Mouse (Mus musculus) heart, embryonic 15.5 days (tissue): Measurements from ENCODE around the gene Lypd8. TPM values are rescaled to one million over a fixed set of nuclear protein-coding genes. Genes with fewer than 3 reads are reported as not detected.

Experiments
- ATAC-seq: fragments of 200-750 bp; cut with Nextera tagmentation; replicated peaks from 2 replicates; pipeline ENCODE4 v1.8.0; 2017; ENCODE audit warnings: low read depth, moderate TSS enrichment; ENCODE audit not compliant: insufficient number of reproducible peaks, insufficient read depth, low FRiP score
- H3K27ac ChIP-seq: fragments of 300-500 bp; sonication (generic); 2 replicates; pipeline ENCODE4 v1.5.1; 2015; ENCODE audit warnings: mild to moderate bottlenecking, inconsistent platforms
- H3K27me3 ChIP-seq: fragments of 300-500 bp; sonication (generic); 2 replicates; pipeline ENCODE4 v1.6.1; 2015; ENCODE audit warnings: inconsistent platforms
- H3K36me3 ChIP-seq: fragments of 300-500 bp; sonication (generic); 2 replicates; pipeline ENCODE4 v1.6.1; 2015; ENCODE audit warnings: mild to moderate bottlenecking, inconsistent platforms
- H3K4me1 ChIP-seq: fragments of 300-500 bp; sonication (generic); replicated peaks from 2 replicates; pipeline ENCODE4 v1.6.1; 2015; ENCODE audit warnings: inconsistent platforms
- H3K4me2 ChIP-seq: fragments of 300-500 bp; sonication (generic); 2 replicates; pipeline ENCODE4 v1.6.1; 2015; ENCODE audit warnings: inconsistent platforms, mild to moderate bottlenecking, moderate library complexity
- H3K4me3 ChIP-seq: fragments of 300-500 bp; sonication (generic); 2 replicates; pipeline ENCODE4 v1.5.1; 2015; ENCODE audit warnings: mild to moderate bottlenecking, inconsistent platforms
- H3K9ac ChIP-seq: fragments of 300-500 bp; sonication (generic); 2 replicates; pipeline ENCODE4 v1.6.1; 2015; ENCODE audit warnings: mild to moderate bottlenecking, inconsistent platforms
- H3K9me3 ChIP-seq: fragments of 300-500 bp; sonication (generic); replicated peaks from 2 replicates; pipeline ENCODE4 v1.6.1; 2016; ENCODE audit warnings: inconsistent platforms
- WGBS: fragments of 180-500 bp; shearing (Covaris S2); methylation state at CpG from one replicate; pipeline ENCODE4 v1.1.7; 2015; ENCODE audit warnings: mixed read lengths; 5-methylcytosine and 5-hydroxymethylcytosine counted together
- polyA plus RNA-seq: library from polyadenylated mRNA; unstranded; fragments of >200 nt; fragmentation: Nextera tagmentation; extraction: Ambion mirVana; gene quantifications from 2 replicates; pipeline ENCODE4 v1.2.1, GENCODE M21; 2015

Gene Lypd8
- not detected in 2 replicates for polyA plus RNA-seq

GRCm38 (mm10) chr11:58378763-58379278 is at the start of gene Lypd8:
Gene Lypd8 (plus strand): TSS chr11:58379043.
- H3K9me3 ChIP-seq = no peaks in the 10 kb centered on the region
- H3K4me3 ChIP-seq = no peak within 1 kb of the TSS
- no peaks in the 10 kb centered on the region for H3K27me3 ChIP-seq
- H3K27ac ChIP-seq = no peak within 1 kb of the TSS
- H3K4me2 ChIP-seq = no peak within 1 kb of the TSS
- no peak for ATAC-seq
- H3K4me1 ChIP-seq = no peaks in the 10 kb centered on the region
- no peaks in the 10 kb centered on the region for H3K36me3 ChIP-seq
- WGBS = 76% methylated on average over 3 of the region's 3 CpGs
- no peak within 1 kb of the TSS for H3K9ac ChIP-seq

GRCm38 (mm10) chr11:58329906-58330275 is 49.0 kb upstream of the Lypd8 start:
- peaks cover 8% of the 10 kb centered on the region for H3K36me3 ChIP-seq
- H3K4me1 ChIP-seq = peaks cover 39% of the 10 kb centered on the region
- no peaks in the 10 kb centered on the region for H3K9me3 ChIP-seq
- peak; percentile 14 for ATAC-seq
- H3K4me2 ChIP-seq = peak overlapping the region; percentile 85
- no peaks in the 10 kb centered on the region for H3K27me3 ChIP-seq
- under 1% methylated on average over 21 of the region's 21 CpGs for WGBS
- H3K9ac ChIP-seq = peak overlapping the region; percentile 83
- peak overlapping the region; percentile 80 for H3K4me3 ChIP-seq
- H3K27ac ChIP-seq = peak overlapping the region; percentile 65

GRCm38 (mm10) chr11:58330276-58331148 is 48.3 kb upstream of the Lypd8 start, which contains the start of the genes Zfp672 and Sh3bp5l:
Gene Zfp672 (minus strand): TSS chr11:58330339.
Gene Sh3bp5l (plus strand): TSS chr11:58330724.
- WGBS = under 1% methylated on average over 52 of the region's 52 CpGs
- Histone ChIP-seq H3K27me3 (no peaks in the 10 kb centered on the region), H3K9me3 (no peaks in the 10 kb centered on the region), H3K4me3 (peak within 1 kb of the TSS; percentile 80), H3K27ac (peak within 1 kb of the TSS; percentile 83), H3K9ac (peak within 1 kb of the TSS; percentile 90), H3K4me1 (peaks cover 41% of the 10 kb centered on the region), H3K4me2 (peak within 1 kb of the TSS; percentile 85), H3K36me3 (peaks cover 8% of the 10 kb centered on the region)
- ATAC-seq = peak; percentile 89

- H3K27me3 ChIP-seq = no peaks in the 10 kb centered on the region
- H3K9me3 ChIP-seq = no peaks in the 10 kb centered on the region
- H3K27ac ChIP-seq = peak overlapping the region; percentile 83
- peak overlapping the region; percentile 80 for H3K4me3 ChIP-seq
- H3K9ac ChIP-seq = peak overlapping the region; percentile 90
- WGBS = 10% methylated on average over 10 of the region's 10 CpGs
- no peak for ATAC-seq
- H3K4me2 ChIP-seq = peak overlapping the region; percentile 78
- peaks cover 41% of the 10 kb centered on the region for H3K4me1 ChIP-seq
- H3K36me3 ChIP-seq = peaks cover 12% of the 10 kb centered on the region
Measured at GRCm38 (mm10) chr11:58331149-58331495, 47.7 kb upstream of the Lypd8 start.

- H3K27ac ChIP-seq = no peak overlapping the region
- ATAC-seq = no peak
- no peaks in the 10 kb centered on the region for H3K27me3 ChIP-seq
- H3K4me3 ChIP-seq = peak overlapping the region; percentile 80
- peak overlapping the region; percentile 78 for H3K4me2 ChIP-seq
- H3K9me3 ChIP-seq = no peaks in the 10 kb centered on the region
- 85% methylated on average over 6 of the region's 6 CpGs for WGBS
- H3K36me3 ChIP-seq = peaks cover 16% of the 10 kb centered on the region
- peak overlapping the region; percentile 90 for H3K9ac ChIP-seq
- peaks cover 41% of the 10 kb centered on the region for H3K4me1 ChIP-seq
Measured at GRCm38 (mm10) chr11:58331546-58331945, 47.3 kb upstream of the Lypd8 start.

GRCm38 (mm10) chr11:58334746-58335145 is 44.1 kb upstream of the Lypd8 start:
- H3K36me3 ChIP-seq = peaks cover 31% of the 10 kb centered on the region
- H3K9me3 ChIP-seq = no peaks in the 10 kb centered on the region
- ATAC-seq = no peak
- H3K4me2 ChIP-seq = no peak overlapping the region
- H3K27me3 ChIP-seq = no peaks in the 10 kb centered on the region
- H3K4me1 ChIP-seq = peaks cover 29% of the 10 kb centered on the region
- no peak overlapping the region for H3K4me3 ChIP-seq
- WGBS = 46% methylated on average over 3 of the region's 3 CpGs
- H3K9ac ChIP-seq = no peak overlapping the region
- H3K27ac ChIP-seq = peak overlapping the region; percentile 69

- ATAC-seq = no peak
- peaks cover 2% of the 10 kb centered on the region; the same call in 1 of the 2 replicates for H3K4me1 ChIP-seq
- no peaks in the 10 kb centered on the region for H3K27me3 ChIP-seq
- peaks cover 45% of the 10 kb centered on the region for H3K36me3 ChIP-seq
- H3K9ac ChIP-seq = no peak overlapping the region
- no peak overlapping the region for H3K27ac ChIP-seq
- H3K4me3 ChIP-seq = no peak overlapping the region
- no peak overlapping the region for H3K4me2 ChIP-seq
- WGBS = 69% methylated on average over 4 of the region's 4 CpGs
- no peaks in the 10 kb centered on the region for H3K9me3 ChIP-seq
Measured at GRCm38 (mm10) chr11:58346745-58347144, 32.1 kb upstream of the Lypd8 start.

- no peak for ATAC-seq
- no peak overlapping the region for H3K4me3 ChIP-seq
- peaks cover 2% of the 10 kb centered on the region; the same call in 1 of the 2 replicates for H3K4me1 ChIP-seq
- 78% methylated on average over 4 of the region's 4 CpGs for WGBS
- H3K9ac ChIP-seq = no peak overlapping the region
- H3K27me3 ChIP-seq = no peaks in the 10 kb centered on the region
- no peaks in the 10 kb centered on the region for H3K9me3 ChIP-seq
- no peak overlapping the region for H3K27ac ChIP-seq
- H3K36me3 ChIP-seq = peaks cover 17% of the 10 kb centered on the region
- H3K4me2 ChIP-seq = no peak overlapping the region
Measured at GRCm38 (mm10) chr11:58350628-58351027, 28.2 kb upstream of the Lypd8 start.

- H3K36me3 ChIP-seq = peaks cover 12% of the 10 kb centered on the region; the same call in 1 of the 2 replicates
- no peaks in the 10 kb centered on the region for H3K9me3 ChIP-seq
- H3K4me1 ChIP-seq = peaks cover 2% of the 10 kb centered on the region; the same call in 1 of the 2 replicates
- WGBS = 78% methylated on average over 5 of the region's 5 CpGs
- H3K27ac ChIP-seq = no peak overlapping the region
- no peak overlapping the region for H3K9ac ChIP-seq
- no peak for ATAC-seq
- no peak overlapping the region for H3K4me3 ChIP-seq
- no peaks in the 10 kb centered on the region for H3K27me3 ChIP-seq
- no peak overlapping the region for H3K4me2 ChIP-seq
Measured at GRCm38 (mm10) chr11:58351179-58351578, 27.7 kb upstream of the Lypd8 start.

- Histone ChIP-seq H3K27me3 (no peaks in the 10 kb centered on the region), H3K9me3 (no peaks in the 10 kb centered on the region), H3K9ac (no peak overlapping the region), H3K27ac (no peak overlapping the region), H3K4me1 (no peaks in the 10 kb centered on the region), H3K36me3 (no peaks in the 10 kb centered on the region), H3K4me3 (no peak overlapping the region), H3K4me2 (no peak overlapping the region)
- 19% methylated on average over 7 of the region's 7 CpGs for WGBS
- ATAC-seq = no peak
Measured at GRCm38 (mm10) chr11:58352681-58353548, 25.9 kb upstream of the Lypd8 start.

- Histone ChIP-seq H3K4me1 (no peaks in the 10 kb centered on the region), H3K36me3 (no peaks in the 10 kb centered on the region), H3K4me2 (no peak overlapping the region), H3K4me3 (no peak overlapping the region), H3K9ac (no peak overlapping the region), H3K27me3 (no peaks in the 10 kb centered on the region), H3K27ac (no peak overlapping the region), H3K9me3 (no peaks in the 10 kb centered on the region)
- no peak for ATAC-seq
- 62% methylated on average over 3 of the region's 3 CpGs for WGBS
Measured at GRCm38 (mm10) chr11:58353709-58354108, 25.1 kb upstream of the Lypd8 start.
